Mouse (Mus musculus) kidney, postnatal 10 days (tissue): ENCODE data around the gene C130074G19Rik.
A peak's percentile ranks its signal among the peaks of the same experiment; 100 is the strongest.

ENCODE experiments used
- DNase-seq: peaks from one replicate; pipeline ENCODE4 v3.0.0; 2021; ENCODE audit warnings: mixed read lengths

Gene C130074G19Rik

DNA sequence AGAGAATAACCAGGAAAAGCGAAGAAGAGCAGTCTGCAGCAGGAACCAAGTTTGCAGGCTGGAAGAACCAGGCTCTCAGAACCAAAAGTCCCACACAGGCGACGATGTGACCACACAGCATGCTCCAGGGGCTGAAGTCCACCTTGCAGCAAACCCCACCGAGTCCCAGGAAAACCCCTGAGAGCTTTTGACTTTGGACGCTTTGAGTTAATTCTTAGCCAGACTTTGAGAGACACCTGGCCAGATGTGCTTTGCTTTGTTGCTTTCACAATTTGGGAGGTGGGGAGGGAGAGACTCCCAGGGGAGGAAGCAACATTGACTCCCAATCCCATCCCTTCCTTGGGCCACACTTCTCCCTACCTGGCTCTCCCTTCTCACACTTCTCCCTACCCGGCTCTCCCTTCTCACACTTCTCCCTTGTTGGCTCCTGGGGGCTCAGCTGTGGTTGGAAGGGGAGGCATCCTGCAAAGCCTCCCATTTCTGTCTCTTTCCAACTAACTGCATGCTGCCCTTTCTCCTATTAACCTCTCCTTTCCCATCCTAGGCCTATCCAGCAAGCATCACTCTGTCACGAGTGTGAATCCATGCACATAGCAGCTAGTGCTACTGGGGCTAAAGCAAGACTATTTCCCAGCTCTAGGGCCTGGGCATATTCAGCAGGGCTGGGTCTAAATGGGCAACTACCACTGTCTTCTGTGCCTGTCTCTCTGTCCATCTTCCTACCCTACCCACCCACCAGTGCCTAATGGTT is 10.8 kb downstream of the C130074G19Rik start:
- peak; percentile 61 for DNase-seq

DNA sequence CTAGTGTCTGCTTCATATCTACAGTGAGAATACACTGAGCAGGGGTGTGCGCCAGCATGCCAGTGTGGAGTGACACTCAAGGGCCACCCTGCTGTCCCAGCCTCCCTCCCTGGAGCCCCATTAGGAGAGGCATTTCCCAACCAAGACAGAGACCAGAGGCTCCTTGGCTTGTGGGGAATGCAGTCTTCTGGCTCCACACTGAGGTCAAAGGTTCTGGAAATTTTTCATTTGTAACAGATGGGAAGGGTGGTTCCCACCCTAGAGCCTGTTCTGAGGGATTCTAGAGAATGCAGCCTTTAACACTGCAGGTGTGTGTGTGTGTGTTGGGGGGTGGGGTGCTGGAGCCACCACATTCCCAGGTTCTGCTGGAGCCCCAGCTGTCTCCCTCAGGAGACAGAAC is 11.5 kb downstream of the C130074G19Rik start:
- peak; percentile 52 for DNase-seq

DNA sequence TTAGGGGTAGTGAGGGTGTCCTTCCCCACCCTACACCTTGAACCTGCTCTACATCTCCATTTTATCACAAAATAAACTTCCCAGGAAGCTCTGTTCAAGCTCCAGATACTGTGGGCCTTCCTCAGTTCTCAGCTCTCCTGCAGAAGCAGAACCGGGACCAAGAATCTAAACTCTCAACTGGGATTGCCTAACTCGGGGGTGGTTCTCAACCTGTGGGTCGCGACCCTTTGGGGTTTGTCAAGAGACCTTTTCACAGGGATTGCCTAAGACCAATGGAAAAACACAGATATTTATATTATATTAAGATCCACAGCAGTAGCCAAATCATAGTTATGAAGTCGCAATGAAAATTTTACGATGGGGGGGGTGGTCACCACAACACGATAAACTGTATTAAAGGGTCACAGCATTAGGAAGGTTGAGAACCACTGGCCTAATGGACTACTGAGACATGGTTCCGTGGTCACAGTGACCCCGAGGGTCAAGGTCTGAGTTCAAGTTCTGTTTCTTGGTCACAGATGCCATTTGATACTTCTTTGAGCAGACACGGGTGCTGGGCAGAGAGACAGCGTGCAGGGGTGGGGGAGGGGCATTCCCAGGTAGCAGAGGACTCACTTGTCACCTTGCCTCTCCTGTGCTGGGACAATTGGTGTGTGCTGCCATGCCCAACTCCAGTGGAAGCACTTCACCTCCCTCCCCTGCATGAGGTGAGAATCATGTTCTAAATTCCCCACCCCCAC is 12.2 kb downstream of the C130074G19Rik start:
- DNase-seq = peak; percentile 45

DNA sequence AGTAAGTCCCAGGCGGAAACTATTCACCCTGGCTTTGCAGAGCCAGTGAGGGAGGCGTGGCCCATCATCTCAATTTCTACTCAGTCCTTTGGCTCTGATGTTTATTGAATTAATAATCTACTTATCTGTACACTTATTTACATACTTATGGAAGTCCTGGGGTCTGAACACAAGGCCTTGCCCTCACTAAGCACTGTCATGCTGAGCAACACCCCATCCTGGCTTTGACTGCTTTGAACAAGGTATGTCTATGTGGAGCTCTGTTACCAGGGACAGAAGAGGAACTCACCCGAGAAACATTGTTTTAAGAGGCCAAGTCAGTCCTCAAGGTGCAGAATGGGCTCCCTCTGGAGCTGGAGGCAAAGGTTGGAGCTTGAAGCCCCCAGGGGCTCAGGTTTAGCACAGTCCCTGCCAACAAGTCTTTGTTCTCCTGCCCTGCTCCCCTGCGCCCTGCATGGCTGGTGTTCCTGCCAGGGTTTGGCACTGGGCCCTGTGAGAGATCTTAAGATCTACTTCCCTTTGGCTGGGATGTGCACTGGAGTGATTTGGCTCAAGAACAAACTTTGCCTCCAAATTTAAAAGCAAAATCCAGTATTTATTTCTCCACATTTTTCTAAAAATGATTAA is 13.0 kb downstream of the C130074G19Rik start:
- DNase-seq = peak; percentile 86

DNA sequence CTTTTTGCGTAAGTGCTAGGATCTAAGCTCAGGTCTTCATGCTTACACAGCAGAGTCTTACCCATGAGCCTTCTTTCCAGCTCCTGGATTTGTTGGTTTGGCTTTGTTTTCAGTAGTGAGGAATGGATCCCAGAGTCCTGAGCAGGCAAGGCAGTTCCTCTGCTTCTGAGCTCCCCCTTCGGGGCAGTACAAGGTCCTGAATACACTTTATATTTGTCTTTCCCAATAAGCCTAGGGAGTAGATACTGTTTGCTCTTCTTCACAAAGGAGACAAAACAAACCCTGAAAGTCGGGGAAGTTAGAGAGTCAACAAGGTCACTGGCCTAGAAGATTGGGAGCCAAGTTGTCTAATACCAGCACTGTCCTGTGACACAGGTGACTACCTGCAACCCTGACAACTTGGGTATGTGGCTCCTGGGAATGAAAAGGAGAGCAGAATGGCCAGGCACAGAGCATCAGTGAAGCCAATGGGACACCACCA is 15.3 kb downstream of the C130074G19Rik start:
- DNase-seq = no peak

DNA sequence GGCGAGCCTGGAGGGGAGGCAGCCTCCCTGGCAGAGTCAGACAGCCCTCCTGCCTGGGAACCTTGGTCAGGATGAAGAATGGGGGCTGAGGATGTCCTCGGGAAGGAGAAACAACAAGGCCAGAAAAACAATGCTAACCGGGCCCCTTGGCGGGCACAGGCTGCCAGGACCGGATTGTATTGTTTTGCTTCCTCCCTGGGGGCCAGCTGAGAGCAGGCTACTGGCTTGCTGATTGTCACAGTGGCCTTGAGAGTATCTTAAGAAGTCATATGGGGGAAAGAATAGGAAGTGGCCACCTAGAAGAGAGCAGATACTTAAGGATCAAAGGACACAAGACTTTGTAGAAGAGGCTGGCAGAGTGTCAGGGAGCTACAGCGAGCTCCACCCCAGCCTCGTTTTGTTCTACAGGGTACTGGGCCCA is 18.6 kb downstream of the C130074G19Rik start:
- peak; percentile 64 for DNase-seq

DNA sequence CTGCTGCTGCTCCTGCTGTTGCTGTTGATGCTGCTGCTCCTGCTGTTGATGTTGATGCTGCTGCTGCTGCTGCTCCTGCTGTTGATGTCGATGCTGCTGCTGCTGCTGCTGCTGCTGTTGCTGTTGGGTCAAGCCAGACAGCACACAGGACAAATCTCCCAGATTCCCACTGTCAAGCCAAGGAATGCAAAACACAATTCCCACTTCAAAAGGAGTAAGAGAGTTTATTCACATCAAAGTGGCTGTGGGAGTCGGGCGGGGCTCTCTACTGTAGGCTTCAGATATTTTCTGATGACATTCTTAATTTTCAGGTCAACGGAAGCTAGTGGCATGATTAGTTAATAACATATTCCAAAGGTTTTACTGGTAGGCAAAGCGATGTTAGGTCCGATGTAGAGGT is 20.4 kb downstream of the C130074G19Rik start:
- no peak for DNase-seq

DNA sequence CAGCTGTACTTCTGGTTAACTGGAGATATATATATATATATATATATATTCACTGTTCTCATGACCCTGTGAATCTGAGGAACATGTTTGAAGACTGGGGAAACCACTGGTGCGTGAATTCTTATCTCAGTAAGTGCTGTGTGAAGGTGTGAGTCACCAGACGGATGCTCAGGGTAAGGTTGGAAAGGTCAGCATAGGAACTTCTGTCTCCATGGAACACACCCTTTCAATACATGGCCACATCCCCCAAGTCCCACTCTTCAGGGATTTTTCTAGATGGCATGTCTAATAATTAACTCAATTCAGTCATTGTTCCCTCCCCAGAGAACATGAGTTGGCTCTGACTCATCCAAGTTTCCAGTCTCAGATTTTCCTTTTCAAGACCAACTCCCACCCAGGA is 21.5 kb downstream of the C130074G19Rik start:
- no peak for DNase-seq

DNA sequence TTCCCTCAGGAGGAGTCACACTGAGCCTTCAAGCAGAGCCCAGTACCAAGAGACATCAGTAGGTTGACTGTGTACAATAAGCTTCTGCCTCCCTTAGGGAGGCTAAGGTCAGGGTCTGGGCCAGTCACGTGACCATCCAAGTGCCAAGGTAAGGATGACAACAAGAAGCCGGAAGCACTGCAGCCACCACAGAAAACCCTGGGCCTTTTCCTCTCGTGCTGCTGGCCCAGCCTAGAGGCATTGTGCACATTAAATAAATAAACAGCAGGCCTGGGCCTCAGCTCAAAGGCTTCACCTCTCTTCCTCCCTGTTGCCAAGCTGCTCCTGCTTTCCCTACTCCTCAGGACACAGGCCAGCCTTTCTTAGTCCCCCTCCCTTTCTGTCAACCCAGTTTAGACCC is 22.7 kb downstream of the C130074G19Rik start:
- DNase-seq = peak; percentile 40

DNA sequence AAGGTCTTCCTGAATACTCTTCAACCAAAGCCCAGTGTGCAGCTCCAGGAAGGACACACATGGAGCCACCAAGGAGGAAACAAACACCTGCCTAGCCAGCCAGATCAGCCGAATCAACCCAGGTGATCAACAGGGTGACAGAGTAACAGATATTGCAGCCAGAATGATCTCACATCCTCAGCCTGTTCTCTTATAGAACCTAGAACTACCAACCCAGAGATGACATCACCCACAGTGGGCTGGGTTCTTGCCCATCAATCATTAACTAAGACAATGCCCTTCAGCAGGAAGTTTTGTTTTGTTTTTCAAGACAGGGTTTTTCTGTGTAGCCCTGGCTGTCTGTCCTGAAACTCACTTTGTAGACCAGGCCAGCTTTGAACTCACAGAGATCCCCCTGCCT is 24.8 kb downstream of the C130074G19Rik start:
- DNase-seq = no peak

DNA sequence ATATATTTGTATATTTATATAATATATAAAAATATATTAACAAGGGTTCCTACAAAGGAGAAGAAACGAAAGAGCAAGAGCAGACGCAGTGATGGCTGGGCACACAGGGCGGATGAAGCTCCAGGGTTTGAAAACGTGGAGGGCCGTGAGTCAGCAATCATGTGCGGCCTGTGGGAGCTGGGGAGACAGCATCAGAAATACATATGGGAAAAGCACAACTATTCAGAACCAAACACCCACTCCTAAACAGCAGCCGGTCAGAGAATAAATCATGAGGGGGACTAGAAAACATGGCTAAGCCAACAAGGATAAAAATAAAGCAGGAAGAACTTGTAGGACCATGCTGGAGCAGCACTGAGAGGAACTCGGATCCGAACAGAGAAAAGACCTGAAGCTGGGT is 25.8 kb downstream of the C130074G19Rik start:
- no peak for DNase-seq

DNA sequence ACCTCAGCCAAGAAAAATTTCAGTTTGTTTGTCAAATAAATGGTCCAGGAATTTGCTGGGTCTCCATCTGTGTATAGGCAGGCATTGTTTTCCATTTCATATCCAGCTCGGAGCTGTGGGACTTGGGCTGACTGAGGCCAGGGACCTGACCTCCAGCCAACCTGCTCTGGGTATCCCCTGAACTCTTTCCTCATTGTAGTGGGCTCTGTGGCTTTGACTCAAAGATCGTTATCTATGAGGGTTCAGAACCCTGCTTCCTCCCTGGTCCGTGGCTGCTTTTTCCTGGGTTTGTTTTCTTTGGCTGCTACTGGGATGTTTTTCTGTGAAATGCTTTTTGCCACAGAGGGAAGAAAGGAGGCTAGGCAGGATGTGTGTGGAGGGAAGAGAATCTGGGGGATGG is 29.1 kb downstream of the C130074G19Rik start:
- DNase-seq = peak; percentile 44

DNA sequence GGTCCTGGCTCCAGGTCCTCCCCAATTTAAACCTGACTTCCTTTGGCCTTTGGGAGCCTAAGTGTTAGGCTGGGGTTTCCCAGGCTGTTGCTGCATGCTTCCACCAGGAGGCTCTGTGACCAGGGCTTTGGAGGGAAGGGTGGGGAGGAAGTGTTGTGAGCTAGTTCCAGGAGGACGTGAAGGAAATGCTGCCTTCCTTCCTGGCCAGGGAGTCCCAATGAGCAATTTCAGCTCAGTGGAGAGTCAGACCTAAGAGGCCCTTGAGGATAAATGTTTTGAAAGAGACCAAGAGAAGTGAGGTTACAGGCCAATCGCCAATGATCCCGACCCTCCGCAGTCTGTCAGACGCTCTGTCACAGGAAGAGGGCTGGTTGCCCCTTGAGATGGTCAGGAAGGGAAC is 29.7 kb downstream of the C130074G19Rik start:
- DNase-seq = peak; percentile 87

DNA sequence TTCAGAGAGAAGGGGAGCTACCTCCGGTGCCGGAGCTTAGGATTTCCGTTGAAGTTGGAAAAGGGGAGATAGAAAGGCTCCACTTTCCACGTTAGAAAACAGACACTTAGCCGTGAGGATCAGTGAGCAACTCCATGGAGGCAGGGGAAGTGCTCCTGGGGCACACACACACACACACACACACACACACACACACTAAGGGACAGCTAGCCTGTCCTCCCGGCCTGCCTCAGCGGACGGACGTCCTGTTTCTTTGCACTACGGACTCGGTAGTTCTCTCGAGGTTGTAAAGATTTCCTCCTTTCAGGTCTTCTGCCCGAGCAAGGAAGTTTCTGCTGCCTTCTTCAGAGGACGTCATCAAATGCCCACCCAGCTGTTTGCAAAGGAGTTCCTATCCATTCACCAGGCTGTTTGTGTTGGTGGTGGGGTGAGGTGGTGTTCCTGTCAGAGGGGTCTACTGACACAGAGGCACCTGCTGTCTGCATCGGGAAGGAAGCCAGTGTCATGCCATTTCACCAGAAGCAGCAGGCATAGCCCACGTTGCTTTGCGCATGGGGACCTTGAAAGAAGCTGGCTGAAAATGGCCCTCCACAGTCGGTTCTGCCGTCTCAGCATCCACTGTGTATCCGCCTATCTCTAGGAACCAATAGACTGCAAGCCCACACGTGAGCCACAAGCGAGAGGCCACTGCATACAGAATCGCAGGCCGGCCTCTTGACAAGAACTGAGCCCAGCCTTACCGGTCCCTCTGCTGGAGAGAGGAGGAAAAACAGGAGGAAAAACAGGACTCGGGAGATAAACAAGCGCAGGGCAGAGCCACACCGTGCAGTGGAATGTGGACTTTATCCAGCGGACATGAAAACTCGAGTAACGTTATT is 31.0 kb downstream of the C130074G19Rik start:
- peak; percentile 91 for DNase-seq

DNA sequence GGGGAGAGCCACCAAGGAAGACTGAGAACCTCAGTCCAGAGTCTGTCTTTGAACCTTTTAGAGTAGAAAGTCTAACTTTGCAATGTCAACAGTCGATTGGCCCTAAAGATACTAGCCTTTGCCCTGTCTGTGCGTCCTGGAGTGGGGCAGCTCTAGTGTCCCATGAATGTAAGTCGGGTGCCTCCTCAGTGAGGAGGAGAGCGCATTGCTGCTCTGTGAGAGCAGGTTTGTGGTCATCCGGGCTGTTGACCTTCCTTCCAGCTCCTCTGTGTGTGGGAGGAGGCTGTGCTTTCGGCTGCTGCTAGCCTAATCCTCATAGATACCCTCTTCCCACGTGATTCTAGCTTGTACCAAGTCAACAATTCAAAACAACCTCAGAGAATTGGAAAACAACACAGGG is 31.9 kb downstream of the C130074G19Rik start:
- DNase-seq = peak; percentile 59

DNA sequence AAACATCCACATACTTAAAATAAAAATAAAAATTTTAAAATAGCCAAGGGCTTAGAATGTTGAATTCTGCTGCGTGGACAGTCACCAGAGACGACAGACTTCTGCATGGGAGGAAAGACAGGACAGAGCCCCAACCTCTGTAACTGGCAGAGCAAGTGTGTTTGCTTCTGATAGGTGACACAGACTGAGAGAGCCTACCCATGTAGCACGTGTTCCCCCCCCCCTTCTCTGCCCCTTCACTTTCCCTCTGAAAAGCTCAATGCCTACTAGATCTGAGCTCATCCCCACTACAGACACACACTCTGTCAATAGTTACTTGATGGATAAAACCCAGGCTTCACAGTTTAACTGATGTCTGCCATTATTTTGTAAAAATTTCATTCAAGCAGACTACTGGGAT is 36.0 kb downstream of the C130074G19Rik start:
- no peak for DNase-seq

DNA sequence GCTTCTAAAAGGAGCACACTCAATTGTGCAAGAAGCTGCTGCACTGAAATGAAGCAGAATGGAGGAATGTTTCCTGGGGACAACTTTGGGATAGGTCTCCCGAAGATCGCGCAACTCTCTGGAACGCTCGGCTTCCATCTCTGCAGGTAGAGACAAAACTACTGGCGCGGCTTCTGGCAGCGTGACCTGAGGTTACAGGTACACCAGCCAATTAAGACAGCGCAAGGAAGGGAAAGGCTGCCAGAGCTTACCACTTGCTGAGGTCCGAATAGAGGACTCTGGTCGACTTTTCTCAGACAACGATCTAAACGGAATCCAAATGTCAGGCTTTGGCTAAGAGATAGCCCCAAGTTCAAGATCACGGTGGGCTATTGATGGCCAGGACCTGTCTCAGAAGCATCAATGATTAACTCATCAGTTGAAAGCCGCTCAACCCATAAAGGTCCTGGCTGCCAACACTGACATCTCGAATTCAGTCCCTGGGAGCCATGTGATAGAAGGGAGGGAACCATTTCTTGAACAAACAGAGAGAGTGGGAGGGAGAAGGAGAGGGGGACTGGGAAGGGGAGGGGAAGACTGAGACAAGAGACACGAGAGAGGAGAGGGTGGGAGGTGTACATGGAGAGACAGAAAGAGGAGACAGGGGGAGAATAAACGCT is 36.8 kb downstream of the C130074G19Rik start, which contains the start of gene Marc2:
Gene Marc2 (minus strand): TSS at position 360 of the 659 bp plus-strand sequence.
- peak; percentile 59 for DNase-seq

DNA sequence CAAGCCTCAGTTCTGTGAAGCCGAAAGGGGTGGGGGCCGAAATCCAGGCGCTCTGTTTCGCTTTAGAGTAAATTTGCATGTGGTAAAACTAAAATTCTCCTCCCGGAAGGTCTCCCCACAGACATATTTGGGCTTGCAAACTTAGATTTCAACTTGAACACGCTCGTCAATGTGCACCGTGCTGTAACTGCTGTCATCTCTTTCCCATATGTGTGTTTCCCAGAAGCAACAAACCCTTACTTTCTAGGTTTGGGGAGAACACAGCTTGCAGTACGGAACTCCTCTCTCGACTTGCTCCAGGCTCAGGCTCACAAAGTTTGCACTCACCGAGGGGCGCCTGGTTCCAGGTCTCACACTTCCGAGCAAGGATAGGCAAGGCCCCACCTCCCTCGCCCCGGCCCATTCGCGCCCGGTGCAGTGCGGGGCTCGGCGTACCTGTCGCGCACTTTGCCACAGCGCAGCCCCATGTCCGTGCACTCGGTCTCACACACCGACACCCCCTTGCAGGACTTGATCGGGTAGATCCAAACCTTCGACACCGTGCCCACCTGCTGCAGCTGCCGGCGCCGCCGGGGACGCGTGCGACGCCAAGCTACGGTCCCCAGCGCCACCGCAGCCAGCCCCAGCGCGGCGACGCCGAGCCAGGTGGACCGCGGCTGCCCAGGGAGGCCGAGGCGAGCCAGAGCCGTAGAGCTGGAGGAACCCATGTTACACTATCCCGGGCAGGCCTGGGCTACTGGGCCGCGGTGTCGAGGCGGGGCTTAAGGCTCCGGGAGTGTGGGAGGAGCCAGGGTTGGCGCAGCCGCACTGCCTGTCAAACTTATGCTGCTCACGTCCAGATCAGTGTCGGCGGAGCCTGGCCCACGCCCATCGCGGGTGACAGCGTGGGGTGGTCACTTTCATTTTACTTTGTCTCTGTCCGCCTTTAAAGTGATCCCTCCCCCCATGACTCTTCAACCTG is 37.6 kb downstream of the C130074G19Rik start:
- DNase-seq = peak; percentile 95

DNA sequence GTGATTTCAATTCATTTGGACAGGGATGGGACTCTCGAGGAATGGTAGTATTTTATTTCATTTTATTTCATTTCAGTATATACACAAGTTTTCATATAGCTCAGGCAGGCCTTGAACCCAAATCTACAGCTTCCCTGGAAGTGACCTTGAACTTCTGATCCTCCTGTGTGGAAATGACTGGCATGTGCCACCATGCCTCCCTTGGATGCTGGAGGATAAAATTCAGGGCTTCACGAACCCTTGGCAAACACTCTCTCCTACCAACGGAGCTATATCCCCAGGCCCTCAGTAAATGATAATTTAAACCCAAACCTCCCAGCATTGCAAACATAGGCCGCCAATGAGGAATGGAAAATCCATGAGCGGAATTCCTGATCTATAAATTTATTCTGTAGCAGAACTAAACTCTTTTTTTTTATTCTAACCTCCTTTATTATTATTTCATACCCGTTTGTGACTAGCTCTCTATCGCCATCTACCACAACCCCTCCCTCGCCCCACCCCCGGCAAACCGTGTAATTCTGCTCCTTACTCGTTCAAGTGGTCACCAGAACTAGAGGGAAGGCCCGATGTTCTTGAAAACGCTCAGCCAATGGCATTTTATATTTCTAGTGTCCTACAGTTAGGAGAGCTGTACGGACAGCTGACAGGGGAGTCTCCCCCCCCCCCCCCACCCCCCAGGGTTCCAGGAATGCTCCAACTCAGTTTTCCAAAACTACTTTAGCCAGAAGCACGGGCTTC is 38.5 kb downstream of the C130074G19Rik start:
- DNase-seq = peak; percentile 69

DNA sequence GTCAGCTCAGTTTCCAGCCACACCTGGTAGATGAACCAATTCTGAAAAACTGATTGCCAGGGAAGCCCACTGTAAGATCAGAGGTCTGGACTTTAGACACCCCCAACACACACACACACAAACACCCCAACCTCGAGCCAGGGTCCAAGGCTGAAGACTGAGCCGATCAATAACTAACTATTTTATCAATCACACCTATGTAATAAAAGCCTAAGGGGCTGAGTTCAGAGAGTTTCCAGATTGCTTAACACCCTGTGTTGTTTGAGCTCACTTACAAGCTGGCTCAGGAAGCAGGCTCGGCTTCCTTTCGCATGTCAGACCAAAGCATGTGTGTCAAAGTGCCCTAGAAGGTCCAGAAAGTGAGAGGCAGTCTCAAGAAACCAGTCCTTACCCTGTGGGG is 45.4 kb downstream of the C130074G19Rik start:
- no peak for DNase-seq
